Mouse (Mus musculus): Measurements from ENCODE around the gene Loxl3. TPM values are rescaled to one million over a fixed set of nuclear protein-coding genes. Genes with fewer than 3 reads are reported as not detected.

Gene Loxl3
- total and polyA plus RNA-seq, 2 experiments from 2014 or later = 4.5 to 4.7 TPM

DNA sequence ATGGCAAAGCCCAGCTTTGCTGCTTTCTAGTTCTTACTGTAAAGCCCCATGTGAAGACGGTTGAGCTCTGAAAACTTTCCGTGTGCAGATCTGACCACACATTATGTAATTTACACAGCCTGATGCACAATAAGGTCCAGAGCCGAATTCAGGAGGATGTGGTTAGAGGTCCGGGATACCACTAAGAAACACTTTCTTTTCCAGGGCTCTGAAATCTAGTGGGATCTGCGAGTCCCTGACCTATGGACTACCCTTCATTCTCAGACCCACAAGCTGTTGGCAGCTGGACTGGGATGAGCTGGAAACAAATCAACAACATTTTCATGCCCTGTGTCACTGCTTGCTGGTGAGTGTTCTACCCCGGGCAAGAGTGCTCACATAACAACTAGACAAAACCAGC is 27.9 kb upstream of the Loxl3 start:
- no peak overlapping the region for H3K4me2 ChIP-seq (ENCODE audit: low read depth)
- no peak overlapping the region for H3K27ac ChIP-seq (ENCODE audit: low read depth, low read length)
- no peaks in the 10 kb centered on the region for H3K36me3 ChIP-seq (ENCODE audit: insufficient read depth)
- WGBS = 87% methylated on average over 6 of the region's 6 CpGs
- DNase-seq (no peak), ATAC-seq (no peak)
- no peak overlapping the region for H3K4me3 ChIP-seq (ENCODE audit: low read depth, low read length)
- no peak for TF ChIP-seq CTCF (IDR thresholded peaks at IDR 0.05; ENCODE audit: low read depth)
- no peaks in the 10 kb centered on the region for H3K27me3 ChIP-seq (ENCODE audit: insufficient read depth, low read length)
- no peak overlapping the region for H3K9ac ChIP-seq
- H3K9me3 ChIP-seq (ENCODE audit: low read length) = no peaks in the 10 kb centered on the region
- H3K4me1 ChIP-seq (ENCODE audit: insufficient read depth) = no peaks in the 10 kb centered on the region

DNA sequence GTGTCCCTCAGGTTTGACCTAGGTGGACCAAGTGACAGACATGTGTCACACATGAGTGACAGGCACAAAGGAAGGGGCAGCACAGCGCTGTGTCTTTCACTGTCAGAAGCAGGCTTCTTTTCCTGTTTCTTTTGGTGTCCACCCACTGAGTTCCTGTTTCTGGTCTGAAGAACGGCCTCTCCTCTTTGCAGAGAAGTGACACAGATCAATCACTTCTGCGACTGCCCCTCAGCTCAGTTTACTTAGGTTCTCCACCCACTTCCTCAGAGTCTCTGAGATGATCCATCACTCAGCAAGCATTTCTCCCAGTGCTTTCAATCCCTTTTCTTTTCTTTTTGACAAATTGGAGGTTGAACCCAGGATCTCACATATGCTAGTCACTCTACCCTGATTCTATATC is 25.3 kb upstream of the Loxl3 start:
- no peak for DNase-seq
- TF ChIP-seq CTCF (IDR thresholded peaks at IDR 0.05; ENCODE audit: low read depth) = no peak
- Histone ChIP-seq H3K36me3 (ENCODE audit: insufficient read depth) (no peaks in the 10 kb centered on the region), H3K27me3 (ENCODE audit: insufficient read depth, low read length) (no peaks in the 10 kb centered on the region; the same call in 1 of the 2 replicates), H3K4me1 (ENCODE audit: insufficient read depth) (no peaks in the 10 kb centered on the region), H3K9me3 (ENCODE audit: low read length) (no peaks in the 10 kb centered on the region), H3K27ac (ENCODE audit: low read depth, low read length) (no peak overlapping the region), H3K4me2 (ENCODE audit: low read depth) (no peak overlapping the region), H3K9ac (no peak overlapping the region), H3K4me3 (ENCODE audit: low read depth, low read length) (no peak overlapping the region)
- 81% methylated on average over 3 of the region's 3 CpGs for WGBS
- no peak for ATAC-seq

DNA sequence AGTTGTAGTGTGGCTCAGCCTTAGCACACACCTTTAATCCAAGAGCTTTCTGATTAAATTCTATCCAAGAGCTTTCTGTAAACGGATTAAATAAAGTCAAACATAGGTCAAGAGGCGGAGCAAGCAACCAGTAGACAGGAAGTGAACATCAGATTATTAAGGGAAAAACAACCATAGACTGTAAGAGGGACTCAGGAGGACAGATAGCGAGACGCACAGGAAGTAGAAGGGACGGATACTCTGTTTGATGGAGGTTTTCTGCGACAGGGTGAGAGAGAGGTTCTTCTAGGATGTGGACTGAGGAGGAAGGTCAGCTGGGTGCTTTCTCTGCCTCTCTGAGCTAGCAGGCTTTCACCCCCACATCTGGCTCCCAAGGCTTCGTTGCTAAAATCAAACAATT is 24.0 kb upstream of the Loxl3 start:
- no peak overlapping the region for H3K9ac ChIP-seq
- TF ChIP-seq CTCF (IDR thresholded peaks at IDR 0.05; ENCODE audit: low read depth) = no peak
- H3K9me3 ChIP-seq (ENCODE audit: low read length) = no peaks in the 10 kb centered on the region
- H3K4me2 ChIP-seq (ENCODE audit: low read depth) = no peak overlapping the region
- WGBS = 77% methylated on average over 7 of the region's 7 CpGs
- no peaks in the 10 kb centered on the region for H3K36me3 ChIP-seq (ENCODE audit: insufficient read depth)
- no peaks in the 10 kb centered on the region for H3K4me1 ChIP-seq (ENCODE audit: insufficient read depth)
- DNase-seq (no peak), ATAC-seq (no peak)
- H3K27me3 ChIP-seq (ENCODE audit: insufficient read depth, low read length) = no peaks in the 10 kb centered on the region; the same call in 1 of the 2 replicates
- H3K4me3 ChIP-seq (ENCODE audit: low read depth, low read length) = no peak overlapping the region
- H3K27ac ChIP-seq (ENCODE audit: low read depth, low read length) = no peak overlapping the region

DNA sequence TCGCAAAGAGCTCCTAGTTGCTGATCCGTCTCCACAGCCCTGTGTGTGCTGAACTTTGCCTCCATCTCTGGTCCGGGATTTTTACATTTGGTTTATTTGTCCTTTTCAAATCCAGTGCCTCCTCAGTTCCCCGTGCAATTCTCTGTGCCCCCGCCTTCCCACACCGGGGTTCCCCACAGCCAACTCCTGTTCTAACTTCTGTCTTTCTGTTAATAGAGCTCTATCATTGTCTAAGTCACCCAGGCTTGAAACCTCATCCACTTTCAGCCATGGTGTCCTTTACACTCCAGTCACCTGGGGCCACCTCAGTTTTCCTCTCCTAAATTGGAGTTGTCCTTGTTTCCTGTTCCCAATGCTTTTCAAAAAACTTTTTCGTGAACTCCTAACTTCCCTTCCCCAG is 22.7 kb upstream of the Loxl3 start:
- no peak for DNase-seq
- WGBS = 86% methylated on average over 7 of the region's 7 CpGs
- no peak overlapping the region for H3K9ac ChIP-seq
- H3K4me2 ChIP-seq (ENCODE audit: low read depth) = no peak overlapping the region
- H3K4me3 ChIP-seq (ENCODE audit: low read depth, low read length) = no peak overlapping the region
- TF ChIP-seq CTCF (IDR thresholded peaks at IDR 0.05; ENCODE audit: low read depth) = no peak
- H3K4me1 ChIP-seq (ENCODE audit: insufficient read depth) = no peaks in the 10 kb centered on the region
- H3K27ac ChIP-seq (ENCODE audit: low read depth, low read length) = no peak overlapping the region
- no peak for ATAC-seq
- H3K27me3 ChIP-seq (ENCODE audit: insufficient read depth, low read length) = no peaks in the 10 kb centered on the region; the same call in 1 of the 2 replicates
- no peaks in the 10 kb centered on the region for H3K9me3 ChIP-seq (ENCODE audit: low read length)
- no peaks in the 10 kb centered on the region for H3K36me3 ChIP-seq (ENCODE audit: insufficient read depth)

DNA sequence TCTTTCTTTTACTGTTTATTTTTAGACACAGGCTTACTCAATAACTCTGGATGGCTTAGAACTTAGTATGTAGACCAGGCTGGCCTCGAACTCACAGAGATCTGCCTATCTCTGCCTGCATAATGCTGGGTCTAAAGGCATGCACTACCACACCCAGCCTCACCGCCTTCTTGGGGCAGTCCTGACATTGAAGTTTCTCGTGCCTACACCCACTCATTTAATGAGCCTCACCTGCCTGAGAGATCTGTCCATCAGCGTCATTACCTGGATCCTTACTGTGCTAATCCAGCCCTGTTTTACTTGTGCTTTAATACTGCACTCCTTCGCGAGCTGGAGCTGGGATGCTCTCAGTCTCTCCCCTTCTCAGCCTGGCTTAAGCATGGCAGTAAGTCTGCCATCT is 22.2 kb upstream of the Loxl3 start:
- Histone ChIP-seq H3K4me2 (ENCODE audit: low read depth) (no peak overlapping the region), H3K27me3 (ENCODE audit: insufficient read depth, low read length) (no peaks in the 10 kb centered on the region; the same call in 1 of the 2 replicates), H3K9me3 (ENCODE audit: low read length) (no peaks in the 10 kb centered on the region), H3K4me3 (ENCODE audit: low read depth, low read length) (no peak overlapping the region), H3K9ac (no peak overlapping the region), H3K4me1 (ENCODE audit: insufficient read depth) (no peaks in the 10 kb centered on the region), H3K27ac (ENCODE audit: low read depth, low read length) (no peak overlapping the region), H3K36me3 (ENCODE audit: insufficient read depth) (no peaks in the 10 kb centered on the region)
- ATAC-seq (no peak), DNase-seq (no peak)
- TF ChIP-seq CTCF (IDR thresholded peaks at IDR 0.05; ENCODE audit: low read depth) = no peak
- 80% methylated on average over 6 of the region's 6 CpGs for WGBS

DNA sequence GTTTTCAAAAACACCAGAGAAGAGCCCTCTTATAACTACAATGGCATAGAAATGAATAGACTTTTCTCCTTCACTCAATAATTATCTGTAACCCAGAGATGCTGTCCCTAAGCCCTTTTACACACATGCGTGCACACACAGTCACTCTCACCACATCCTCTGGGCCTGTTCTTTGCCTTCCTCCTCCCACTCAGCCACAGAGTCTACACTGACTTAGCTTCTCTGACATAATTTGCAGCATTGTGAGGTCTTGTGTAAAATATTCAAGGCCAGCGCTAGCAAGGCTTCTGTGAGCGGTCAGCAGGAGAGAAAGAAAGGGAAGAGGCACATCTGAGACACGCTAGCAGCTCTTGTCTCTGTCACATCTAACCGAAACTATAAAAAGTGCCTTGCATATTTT is 20.5 kb upstream of the Loxl3 start:
- H3K27ac ChIP-seq (ENCODE audit: low read depth, low read length) = no peak overlapping the region
- no peaks in the 10 kb centered on the region for H3K4me1 ChIP-seq (ENCODE audit: insufficient read depth)
- no peaks in the 10 kb centered on the region for H3K9me3 ChIP-seq (ENCODE audit: low read length)
- no peaks in the 10 kb centered on the region; the same call in 1 of the 2 replicates for H3K27me3 ChIP-seq (ENCODE audit: insufficient read depth, low read length)
- no peak overlapping the region for H3K4me2 ChIP-seq (ENCODE audit: low read depth)
- WGBS = 62% methylated on average over 5 of the region's 5 CpGs
- no peak overlapping the region for H3K4me3 ChIP-seq (ENCODE audit: low read depth, low read length)
- no peak for TF ChIP-seq CTCF (IDR thresholded peaks at IDR 0.05; ENCODE audit: low read depth)
- no peaks in the 10 kb centered on the region for H3K36me3 ChIP-seq (ENCODE audit: insufficient read depth)
- DNase-seq (no peak), ATAC-seq (no peak)
- no peak overlapping the region for H3K9ac ChIP-seq

DNA sequence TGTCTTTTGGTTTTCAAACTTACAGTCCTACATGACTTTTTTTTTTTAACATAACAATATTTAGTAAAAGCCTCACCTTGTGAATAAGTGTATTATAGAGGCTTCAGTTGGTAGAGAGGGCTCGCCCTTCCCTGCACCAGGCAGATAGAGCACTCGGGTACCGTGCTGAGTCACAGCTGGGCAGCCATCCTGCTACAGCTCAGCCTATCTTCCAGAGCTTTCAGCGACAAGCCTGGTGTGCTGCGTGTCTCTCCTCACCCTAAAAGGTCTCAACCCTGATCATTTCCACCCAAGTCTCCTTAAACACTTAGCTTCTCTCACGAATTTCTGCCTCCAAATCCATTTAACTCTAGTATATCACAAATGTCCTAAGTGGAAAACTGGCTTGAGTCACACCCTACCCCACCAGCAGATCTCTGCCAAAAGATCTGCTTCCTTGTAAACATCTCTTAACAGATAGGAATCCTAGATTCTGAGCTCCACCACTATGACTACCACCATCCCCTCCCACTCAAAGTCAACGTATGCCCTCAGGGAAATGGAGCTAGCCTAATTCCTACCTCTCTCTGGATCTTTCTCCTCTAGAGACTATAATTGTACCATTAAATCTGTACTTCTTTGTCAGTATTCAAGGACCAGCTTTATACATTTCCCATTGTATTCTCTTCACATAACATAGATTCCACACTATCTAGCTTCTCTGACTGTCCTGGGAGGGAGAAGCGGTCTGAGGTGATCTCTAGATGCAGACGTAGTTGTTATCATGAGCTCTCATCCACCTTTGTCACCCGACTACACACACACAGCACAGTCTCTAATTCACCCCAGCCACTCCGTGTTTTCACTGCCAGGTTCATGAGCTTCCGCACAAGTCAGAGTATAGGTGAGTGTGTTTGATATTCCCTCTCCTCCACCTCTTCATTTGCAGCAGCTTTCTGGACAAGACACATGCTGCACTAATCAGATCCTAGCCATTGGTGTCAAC is 19.2 kb upstream of the Loxl3 start:
- 77% methylated on average over 12 of the region's 12 CpGs for WGBS
- Histone ChIP-seq H3K4me3 (ENCODE audit: low read depth, low read length) (no peak overlapping the region), H3K4me1 (ENCODE audit: insufficient read depth) (no peaks in the 10 kb centered on the region), H3K4me2 (ENCODE audit: low read depth) (no peak overlapping the region), H3K27me3 (ENCODE audit: insufficient read depth, low read length) (no peaks in the 10 kb centered on the region; the same call in 1 of the 2 replicates), H3K9ac (no peak overlapping the region), H3K36me3 (ENCODE audit: insufficient read depth) (no peaks in the 10 kb centered on the region), H3K27ac (ENCODE audit: low read depth, low read length) (no peak overlapping the region), H3K9me3 (ENCODE audit: low read length) (no peaks in the 10 kb centered on the region)
- ATAC-seq (no peak), DNase-seq (no peak)
- no peak for TF ChIP-seq CTCF (IDR thresholded peaks at IDR 0.05; ENCODE audit: low read depth)
